Comparison of ENCODE assay signal across 15 mouse cellular contexts in the genomic region with DNA sequence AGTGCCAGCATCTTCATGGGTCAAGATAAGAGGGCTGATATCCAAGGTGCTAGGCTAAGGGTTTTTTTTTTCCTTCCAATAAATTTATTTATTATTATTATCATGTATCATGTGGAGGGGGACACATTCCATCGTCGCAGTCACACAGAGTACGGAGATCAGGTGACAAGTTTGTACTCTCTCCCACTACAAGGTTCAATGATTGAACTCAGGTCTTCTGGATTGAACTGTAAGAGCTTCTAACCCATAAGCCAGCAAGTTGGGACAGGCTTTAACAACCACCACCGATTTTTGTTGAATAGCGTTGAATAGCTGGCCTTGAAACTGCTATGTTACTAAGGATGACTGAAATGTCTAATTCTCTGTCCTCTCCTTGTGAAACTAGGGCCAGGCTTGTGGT. TPM values are rescaled to one million over a fixed set of nuclear protein-coding genes. Genes with fewer than 3 reads are reported as not detected.
"Had no signal": no experiment of that assay in that cellular context is flagged by ENCODE, and none has a peak within 500 bp of the region (broad histone marks: within the 10 kb centered on the region; RNA-seq: fewer than 3 reads in every experiment).

No protein-coding gene starts in this region.

- H3K27ac ChIP-seq: lung, embryonic 15.5 days; macrophage; midbrain, embryonic 13.5 days; midbrain, embryonic 15.5 days; neural tube, embryonic 12.5 days; stomach, embryonic 15.5 days; stomach, postnatal 0 days had no signal

- H3K4me3 ChIP-seq: lung, embryonic 15.5 days; midbrain, embryonic 15.5 days; neural tube, embryonic 12.5 days had no signal

- DNase-seq: lung, postnatal 14 days; lung, postnatal 36 days; right cerebral cortex, postnatal 14 days had no signal

- H3K9ac ChIP-seq: lung, embryonic 15.5 days; midbrain, embryonic 13.5 days; midbrain, embryonic 15.5 days; neural tube, embryonic 12.5 days; stomach, embryonic 15.5 days had no signal

- ATAC-seq: lung, postnatal 0 days; midbrain, embryonic 13.5 days; midbrain, embryonic 15.5 days had no signal

- H3K9me3 ChIP-seq: lung, embryonic 15.5 days; megakaryocyte, embryonic 14.5 days; midbrain, embryonic 13.5 days; midbrain, embryonic 15.5 days; neural tube, embryonic 12.5 days; stomach, embryonic 15.5 days had no signal

- H3K36me3 ChIP-seq: lung, embryonic 15.5 days; midbrain, embryonic 15.5 days; stomach, embryonic 15.5 days had no signal

- H3K4me2 ChIP-seq: midbrain, embryonic 11.5 days; midbrain, embryonic 15.5 days had no signal

RNA-seq across cellular contexts. Expression of gene Hsd17b1, which starts 2.2 kb away (rescaled TPM):
- total RNA-seq: monocyte, adult 5-6 weeks had no signal
- polyA plus RNA-seq: midbrain, embryonic 13.5 days; midbrain, postnatal 0 days had no signal

RNA-seq across cellular contexts. Expression of gene Psmc3ip, which starts 14.8 kb away (rescaled TPM):
- total RNA-seq: monocyte, adult 5-6 weeks had no signal
